Mouse (Mus musculus) embryonic stem cell, embryonic (primary cell): ENCODE data around the gene Gm20822.
"Not testable (repeated sequence)": the region's sequence is repeated elsewhere in the genome, so short reads cannot be mapped to it uniquely, and the experiment has no call there.

Source experiments
- CTCF ChIA-PET, 4 experiments: fragments of 300-600 bp in 2 of 4; fragments of 350-600 bp in 2 of 4; sonication (Branson Sonifier 250); formaldehyde crosslinking; loops; one replicate each; lab custom pipeline; 2022; ENCODE audit warnings: inconsistent platforms in 2 of 4; lab: Charles Lee
- POLR2A ChIA-PET, 4 experiments: fragments of 300-600 bp in 2 of 4; fragments of 350-600 bp in 2 of 4; sonication (Branson Sonifier 250); formaldehyde crosslinking; loops; one replicate each; lab custom pipeline; 2022; ENCODE audit warnings: antibody characterized with exemption in 4 of 4, inconsistent platforms in 1 of 4; lab: Charles Lee

Gene Gm20822

DNA sequence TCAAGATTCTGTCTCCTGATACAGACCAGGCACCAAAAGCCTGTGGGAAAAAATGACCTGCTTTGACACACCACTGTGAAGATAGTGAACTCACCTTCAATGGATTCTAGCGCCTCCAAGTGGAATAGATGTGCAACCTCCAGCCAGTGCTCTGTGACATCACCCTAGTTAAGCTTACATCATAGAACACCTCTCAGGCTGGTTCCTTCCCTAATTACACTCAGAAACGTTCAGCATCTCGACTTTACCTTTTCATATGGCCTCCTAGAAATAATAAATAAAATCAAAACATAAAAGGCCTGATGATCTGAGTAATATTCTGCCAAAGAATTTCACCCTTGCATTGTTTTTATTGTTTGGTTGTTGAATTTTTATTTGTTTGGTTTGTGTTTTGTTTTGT, at the start of gene Gm20822:
TSS of gene Gm20822 (minus strand) at position 101 of the 400 bp plus-strand sequence.
- POLR2A ChIA-PET, CTCF ChIA-PET: not testable (repeated sequence)
